Mouse (Mus musculus) CH12.LX (cell line): Measurements from ENCODE around the gene Fgfr2.

ENCODE experiments used
- CHD1 ChIP-seq: IDR thresholded peaks from 2 replicates; pipeline ENCODE4 v1.6.1; 2012; ENCODE audit warnings: low read depth, low read length, improper control_type of control experiment, inconsistent platforms
- CHD2 ChIP-seq: IDR thresholded peaks from 2 replicates; pipeline ENCODE4 v1.6.1; 2011; ENCODE audit warnings: low read length, improper control_type of control experiment
- MYC ChIP-seq: IDR thresholded peaks from 2 replicates; pipeline ENCODE4 v1.6.1; 2011; ENCODE audit warnings: low read depth, mild to moderate bottlenecking, improper control_type of control experiment, low read length
- PAX5 ChIP-seq: IDR thresholded peaks from 2 replicates; pipeline ENCODE4 v1.6.1; 2012; ENCODE audit warnings: low read length, inconsistent platforms, mixed read lengths
- POLR2AphosphoS2 ChIP-seq: IDR thresholded peaks from 2 replicates; pipeline ENCODE4 v1.6.1; 2011; ENCODE audit warnings: low read depth, low read length, improper control_type of control experiment
- ZC3H11A ChIP-seq: IDR thresholded peaks from 2 replicates; pipeline ENCODE4 v1.6.1; 2012; ENCODE audit warnings: low read depth, mild to moderate bottlenecking, inconsistent platforms, low read length, improper control_type of control experiment

GRCm38 (mm10) chr7:130733423-130733822 is 2389.7 kb downstream of the Fgfr2 start:
- TF ChIP-seq PAX5 (no peak), MYC (no peak), ZC3H11A (no peak), CHD1 (no peak), POLR2AphosphoS2 (no peak), CHD2 (no peak)
